Mouse (Mus musculus): ENCODE measurements around the gene Ncoa5. TPM values are rescaled to one million over a fixed set of nuclear protein-coding genes. Genes with fewer than 3 reads are reported as not detected.
A peak's percentile ranks its signal among the peaks of the same experiment; 100 is the strongest.

Gene Ncoa5
- polyA plus RNA-seq, 1 experiment, result 30.8 TPM

DNA sequence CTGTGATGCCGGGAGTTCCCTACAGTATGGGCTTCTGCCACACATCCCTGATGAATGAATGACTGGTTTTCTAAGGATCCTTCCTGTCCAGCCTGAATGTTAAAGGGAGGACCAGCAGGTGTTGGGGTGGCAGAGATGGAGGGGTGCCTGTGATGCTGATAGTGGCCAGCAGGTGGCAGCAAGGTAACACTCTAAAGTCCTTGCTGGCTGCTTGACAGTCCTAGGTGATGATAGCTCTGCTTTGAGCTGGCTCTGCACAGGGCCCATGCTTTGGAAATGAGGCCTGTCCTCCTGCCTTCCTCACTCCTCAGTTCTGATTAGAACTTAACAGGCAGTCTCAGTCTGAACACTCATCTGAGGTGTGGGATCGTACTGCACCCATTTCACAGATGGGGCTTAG lies 40.3 kb upstream of the Ncoa5 start:
- Histone ChIP-seq H3K36me3 (ENCODE audit: control insufficient read depth, insufficient read depth, low read length, poor library complexity, severe bottlenecking) (no peaks in the 10 kb centered on the region), H3K27ac (ENCODE audit: insufficient read depth, low read length) (no peak overlapping the region), H3K4me3 (ENCODE audit: low read depth, low read length) (no peak overlapping the region), H3K27me3 (ENCODE audit: control insufficient read depth, insufficient read depth, low read length, poor library complexity, severe bottlenecking) (no peaks in the 10 kb centered on the region), H3K9ac (ENCODE audit: low read depth, poor library complexity, severe bottlenecking) (no peak overlapping the region), H3K9me3 (replicated peaks; ENCODE audit: control insufficient read depth, insufficient read depth, low read length, poor library complexity, severe bottlenecking) (no peaks in the 10 kb centered on the region), H3K4me1 (ENCODE audit: control insufficient read depth, insufficient read depth, low read length) (no peaks in the 10 kb centered on the region)
- TF ChIP-seq CTCF (IDR thresholded peaks at IDR 0.05; ENCODE audit: low read depth, low read length), result peak; percentile 94
- TF ChIP-seq EP300 (IDR thresholded peaks at IDR 0.05; ENCODE audit: insufficient read depth, low read depth, low read length), result no peak

DNA sequence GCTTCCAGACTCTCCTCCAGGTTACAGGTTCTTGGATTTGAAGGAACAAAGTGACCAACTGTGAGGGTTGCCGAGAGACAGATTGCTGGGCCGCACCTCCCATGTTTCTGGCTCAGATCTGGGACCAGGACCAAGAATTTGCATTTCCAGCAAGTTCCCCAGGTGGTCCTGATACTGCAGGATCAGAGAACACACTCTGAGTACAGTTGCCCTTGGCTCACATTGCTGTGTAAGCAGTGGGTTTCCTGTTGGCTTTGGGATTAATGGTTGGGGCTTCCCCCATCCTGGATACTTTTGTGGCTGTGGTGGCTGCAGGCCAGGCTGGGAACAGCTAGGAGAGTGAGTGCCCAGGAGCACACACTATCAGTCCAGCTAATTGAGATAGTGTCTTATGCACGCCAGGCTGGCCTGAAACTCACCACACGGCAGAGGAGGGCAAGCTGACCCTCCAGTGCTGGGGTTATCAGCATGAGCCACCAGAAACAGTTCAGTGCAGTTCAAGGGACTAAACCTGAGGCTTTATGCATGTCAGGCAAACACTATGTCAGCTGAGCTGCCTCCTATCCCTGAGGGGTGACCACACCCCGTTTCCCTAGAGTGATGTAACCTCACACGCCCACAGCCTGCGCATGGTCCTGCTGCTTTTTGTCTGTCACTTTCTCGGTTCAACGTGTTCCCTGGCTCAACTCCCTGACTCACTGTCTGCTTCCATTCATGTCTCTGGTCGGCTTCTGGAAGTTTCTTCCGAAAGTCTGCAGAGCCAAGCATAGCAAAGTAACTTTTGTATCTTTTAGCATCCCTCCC lies 39.6 kb upstream of the Ncoa5 start:
- H3K27ac ChIP-seq (ENCODE audit: insufficient read depth, low read length), result no peak overlapping the region
- peaks cover 3% of the 10 kb centered on the region for H3K4me1 ChIP-seq (ENCODE audit: control insufficient read depth, insufficient read depth, low read length)
- no peaks in the 10 kb centered on the region for H3K27me3 ChIP-seq (ENCODE audit: control insufficient read depth, insufficient read depth, low read length, poor library complexity, severe bottlenecking)
- H3K36me3 ChIP-seq (ENCODE audit: control insufficient read depth, insufficient read depth, low read length, poor library complexity, severe bottlenecking), result no peaks in the 10 kb centered on the region
- H3K9ac ChIP-seq (ENCODE audit: low read depth, poor library complexity, severe bottlenecking), result no peak overlapping the region
- no peaks in the 10 kb centered on the region for H3K9me3 ChIP-seq (replicated peaks; ENCODE audit: control insufficient read depth, insufficient read depth, low read length, poor library complexity, severe bottlenecking)
- TF ChIP-seq EP300 (IDR thresholded peaks at IDR 0.05; ENCODE audit: insufficient read depth, low read depth, low read length) (no peak), POLR2A (IDR thresholded peaks at IDR 0.05; ENCODE audit: insufficient read depth, low read length) (no peak), CTCF (IDR thresholded peaks at IDR 0.05; ENCODE audit: low read depth, low read length) (no peak)
- H3K4me3 ChIP-seq (ENCODE audit: low read depth, low read length), result no peak overlapping the region

DNA sequence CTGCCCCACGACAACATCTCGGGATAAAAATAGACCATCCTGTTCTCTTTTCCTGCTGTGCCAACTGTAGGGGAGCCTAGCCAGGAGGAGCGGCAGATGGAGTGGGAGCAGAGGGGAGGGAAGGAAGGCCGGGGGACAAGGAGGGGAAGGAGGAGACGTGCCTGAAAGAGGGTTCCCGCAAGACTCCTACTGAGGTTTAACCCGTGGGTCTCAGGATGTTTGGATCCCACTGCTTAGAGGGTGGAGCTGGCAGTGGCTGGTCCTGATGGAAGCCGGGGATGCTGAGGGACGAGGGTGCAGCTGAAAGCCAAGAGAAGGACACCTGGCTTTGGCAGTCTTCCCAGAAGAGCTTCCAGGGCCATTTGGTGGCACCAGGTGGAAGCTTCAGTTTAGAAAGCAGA lies 38.7 kb upstream of the Ncoa5 start:
- Histone ChIP-seq H3K9ac (ENCODE audit: low read depth, poor library complexity, severe bottlenecking) (no peak overlapping the region), H3K4me1 (ENCODE audit: control insufficient read depth, insufficient read depth, low read length) (peaks cover 3% of the 10 kb centered on the region), H3K36me3 (ENCODE audit: control insufficient read depth, insufficient read depth, low read length, poor library complexity, severe bottlenecking) (no peaks in the 10 kb centered on the region), H3K4me3 (ENCODE audit: low read depth, low read length) (no peak overlapping the region), H3K9me3 (replicated peaks; ENCODE audit: control insufficient read depth, insufficient read depth, low read length, poor library complexity, severe bottlenecking) (no peaks in the 10 kb centered on the region), H3K27ac (ENCODE audit: insufficient read depth, low read length) (no peak overlapping the region), H3K27me3 (ENCODE audit: control insufficient read depth, insufficient read depth, low read length, poor library complexity, severe bottlenecking) (no peaks in the 10 kb centered on the region)
- TF ChIP-seq CTCF (IDR thresholded peaks at IDR 0.05; ENCODE audit: low read depth, low read length) (no peak), POLR2A (IDR thresholded peaks at IDR 0.05; ENCODE audit: insufficient read depth, low read length) (no peak), EP300 (IDR thresholded peaks at IDR 0.05; ENCODE audit: insufficient read depth, low read depth, low read length) (no peak)

DNA sequence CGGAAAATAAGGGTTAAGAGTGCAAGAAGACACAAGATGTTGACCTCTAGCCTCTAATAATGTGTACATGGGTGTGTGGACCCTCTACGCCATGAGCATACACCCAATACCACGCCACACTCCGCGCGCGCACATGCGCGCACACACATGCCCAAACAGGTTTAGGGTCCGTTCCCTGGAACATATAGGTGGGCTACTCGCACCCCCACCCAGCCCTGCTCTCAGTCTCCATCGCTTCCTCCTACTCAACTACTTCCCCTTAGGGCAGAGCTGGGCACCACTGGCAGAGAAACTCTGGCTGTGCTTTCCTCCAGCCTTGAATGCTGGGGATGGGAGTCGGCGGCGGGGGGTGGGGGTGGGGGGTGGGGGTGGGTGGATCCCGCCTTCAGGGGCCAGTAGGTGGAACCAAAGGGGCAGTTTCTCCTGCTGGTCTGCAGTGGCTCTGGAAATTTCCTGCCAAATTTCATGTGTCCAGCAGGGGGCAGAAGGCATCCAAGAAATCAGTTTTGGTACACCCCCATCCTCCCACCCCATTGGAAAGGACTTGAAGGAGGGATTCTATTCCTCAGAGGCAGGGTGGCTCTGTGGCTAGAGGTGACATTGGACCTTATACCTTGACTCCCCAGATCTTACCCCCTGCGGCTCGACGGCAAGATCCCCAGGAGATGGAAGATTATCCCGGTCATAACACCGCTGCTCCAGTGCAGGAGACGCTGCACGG lies 35.6 kb upstream of the Ncoa5 start:
- 0 out of 2 replicates have a peak overlapping the region, but pooled peaks have one; percentile 17 for H3K9ac ChIP-seq (ENCODE audit: low read depth, poor library complexity, severe bottlenecking)
- no peak overlapping the region for H3K27ac ChIP-seq (ENCODE audit: insufficient read depth, low read length)
- H3K36me3 ChIP-seq (ENCODE audit: control insufficient read depth, insufficient read depth, low read length, poor library complexity, severe bottlenecking), result no peaks in the 10 kb centered on the region
- H3K4me3 ChIP-seq (ENCODE audit: low read depth, low read length), result peak overlapping the region; percentile 65
- no peaks in the 10 kb centered on the region for H3K9me3 ChIP-seq (replicated peaks; ENCODE audit: control insufficient read depth, insufficient read depth, low read length, poor library complexity, severe bottlenecking)
- H3K4me1 ChIP-seq (ENCODE audit: control insufficient read depth, insufficient read depth, low read length), result peaks cover 3% of the 10 kb centered on the region
- TF ChIP-seq CTCF (IDR thresholded peaks at IDR 0.05; ENCODE audit: low read depth, low read length) (peak; percentile 82), POLR2A (IDR thresholded peaks at IDR 0.05; ENCODE audit: insufficient read depth, low read length) (no peak)
- no peaks in the 10 kb centered on the region for H3K27me3 ChIP-seq (ENCODE audit: control insufficient read depth, insufficient read depth, low read length, poor library complexity, severe bottlenecking)

DNA sequence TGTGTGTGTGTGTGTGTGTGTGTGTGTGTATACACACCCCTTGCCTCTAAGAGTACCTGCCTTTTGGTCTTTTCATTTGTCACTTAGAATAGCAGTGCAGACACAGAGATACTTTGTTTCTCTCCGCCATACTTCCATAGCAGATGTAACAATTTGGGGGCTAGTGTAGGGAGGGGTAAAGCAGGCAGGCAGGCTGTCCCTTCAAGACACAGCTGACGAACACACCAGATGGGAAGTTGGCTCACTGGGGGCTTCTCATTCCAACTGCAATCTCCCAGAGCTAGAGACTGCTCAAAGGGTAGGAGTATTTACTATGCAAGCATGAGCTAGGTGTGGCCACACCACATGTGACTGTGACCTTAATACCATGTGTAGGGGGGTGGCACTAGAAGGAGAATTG lies 34.1 kb upstream of the Ncoa5 start:
- Histone ChIP-seq H3K9ac (ENCODE audit: low read depth, poor library complexity, severe bottlenecking) (no peak overlapping the region), H3K4me1 (ENCODE audit: control insufficient read depth, insufficient read depth, low read length) (peaks cover 3% of the 10 kb centered on the region), H3K36me3 (ENCODE audit: control insufficient read depth, insufficient read depth, low read length, poor library complexity, severe bottlenecking) (no peaks in the 10 kb centered on the region), H3K4me3 (ENCODE audit: low read depth, low read length) (no peak overlapping the region), H3K27ac (ENCODE audit: insufficient read depth, low read length) (no peak overlapping the region), H3K27me3 (ENCODE audit: control insufficient read depth, insufficient read depth, low read length, poor library complexity, severe bottlenecking) (no peaks in the 10 kb centered on the region), H3K9me3 (replicated peaks; ENCODE audit: control insufficient read depth, insufficient read depth, low read length, poor library complexity, severe bottlenecking) (no peaks in the 10 kb centered on the region)
- TF ChIP-seq POLR2A (IDR thresholded peaks at IDR 0.05; ENCODE audit: insufficient read depth, low read length) (no peak), EP300 (IDR thresholded peaks at IDR 0.05; ENCODE audit: insufficient read depth, low read depth, low read length) (no peak), CTCF (IDR thresholded peaks at IDR 0.05; ENCODE audit: low read depth, low read length) (no peak)

DNA sequence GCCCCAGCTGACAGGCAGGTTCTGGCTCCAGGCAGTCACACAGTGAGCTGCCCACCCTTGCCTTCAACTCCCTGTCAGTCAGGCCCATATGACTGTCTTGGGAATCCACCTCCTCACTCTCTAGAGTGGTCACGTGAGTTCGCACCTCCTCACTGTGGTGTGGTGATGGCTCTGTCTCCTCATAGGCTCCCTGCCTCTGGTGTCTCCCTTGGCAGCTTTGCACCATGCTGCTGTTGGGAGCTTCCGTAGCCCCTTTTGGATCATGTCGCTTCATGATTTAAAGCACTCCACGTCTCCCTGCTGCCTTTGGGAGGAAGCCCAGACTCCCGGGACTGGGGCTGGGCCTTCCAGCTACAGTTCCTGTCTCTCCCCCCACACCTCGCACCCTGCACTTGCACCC lies 29.8 kb upstream of the Ncoa5 start:
- Histone ChIP-seq H3K9ac (ENCODE audit: low read depth, poor library complexity, severe bottlenecking) (no peak overlapping the region), H3K9me3 (replicated peaks; ENCODE audit: control insufficient read depth, insufficient read depth, low read length, poor library complexity, severe bottlenecking) (no peaks in the 10 kb centered on the region), H3K27ac (ENCODE audit: insufficient read depth, low read length) (no peak overlapping the region), H3K27me3 (ENCODE audit: control insufficient read depth, insufficient read depth, low read length, poor library complexity, severe bottlenecking) (no peaks in the 10 kb centered on the region), H3K4me3 (ENCODE audit: low read depth, low read length) (no peak overlapping the region), H3K4me1 (ENCODE audit: control insufficient read depth, insufficient read depth, low read length) (no peaks in the 10 kb centered on the region), H3K36me3 (ENCODE audit: control insufficient read depth, insufficient read depth, low read length, poor library complexity, severe bottlenecking) (no peaks in the 10 kb centered on the region)
- no peak for TF ChIP-seq POLR2A (IDR thresholded peaks at IDR 0.05; ENCODE audit: insufficient read depth, low read length)
- no peak for TF ChIP-seq EP300 (IDR thresholded peaks at IDR 0.05; ENCODE audit: insufficient read depth, low read depth, low read length)
- TF ChIP-seq CTCF (IDR thresholded peaks at IDR 0.05; ENCODE audit: low read depth, low read length), result no peak
